Mouse (Mus musculus) adrenal gland, postnatal 10 days (tissue): ENCODE measurements at regions not wholly inside any gene's neighbourhood (a gene's known extent, or its start where the extent isn't known, plus 50 kb on each side); places are given as distances from the start of the nearest gene placed in this dataset.

Experiments
- DNase-seq: peaks from one replicate; pipeline ENCODE4 v3.0.0; 2021; ENCODE audit warnings: mixed read lengths

DNA sequence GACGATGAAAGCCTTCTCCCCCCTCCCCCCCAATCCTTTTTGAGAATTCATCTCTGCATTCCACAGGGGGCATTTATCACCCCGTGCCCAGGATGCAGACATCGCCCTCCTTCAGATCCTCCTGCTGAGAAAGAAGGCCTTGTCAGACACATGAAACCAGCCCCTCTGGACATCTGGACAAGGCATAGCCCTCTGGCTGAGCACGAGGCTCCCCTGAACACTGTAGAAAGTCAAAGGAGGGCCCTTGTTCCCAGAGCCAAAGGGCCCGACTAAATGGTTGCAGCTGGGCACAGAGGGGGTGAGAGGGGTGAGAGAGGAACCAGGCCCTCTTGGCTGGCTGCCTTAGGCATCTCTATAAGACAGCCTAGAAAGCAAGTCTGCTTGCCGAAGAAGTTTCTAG, 327.8 kb downstream of the H2al1j start:
- DNase-seq, result no peak

DNA sequence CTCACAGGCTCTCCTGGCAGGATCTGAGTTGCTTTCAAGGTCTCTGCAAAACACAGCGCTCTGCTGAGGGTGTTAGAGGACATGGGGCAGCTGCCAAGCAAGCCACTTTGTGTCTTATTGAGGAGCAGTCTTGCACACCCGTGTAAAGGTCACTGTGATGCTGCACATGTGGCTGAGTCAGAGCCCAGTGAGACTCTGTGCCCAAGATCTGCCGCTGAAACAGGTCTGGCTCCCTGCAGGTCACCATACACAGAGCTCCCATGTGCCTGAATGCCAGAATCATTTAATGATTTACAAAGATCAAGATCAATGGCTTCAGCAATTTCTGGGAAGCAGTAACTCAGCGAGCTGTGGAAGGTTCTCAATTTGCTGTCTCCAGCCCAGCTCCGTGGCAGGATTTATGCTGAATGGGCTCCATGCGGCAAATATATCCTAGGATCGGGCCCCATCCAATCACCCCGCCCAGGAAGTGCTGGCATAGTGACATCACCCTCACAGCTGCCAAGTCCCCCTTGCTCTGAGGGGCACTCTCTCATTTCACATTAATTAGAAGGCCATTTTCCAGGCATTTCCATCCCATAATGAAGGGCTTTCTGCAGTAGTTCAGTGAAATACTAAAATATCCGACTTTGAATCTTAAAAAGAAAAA, 330.1 kb downstream of the H2al1j start:
- DNase-seq, result peak; percentile 13

DNA sequence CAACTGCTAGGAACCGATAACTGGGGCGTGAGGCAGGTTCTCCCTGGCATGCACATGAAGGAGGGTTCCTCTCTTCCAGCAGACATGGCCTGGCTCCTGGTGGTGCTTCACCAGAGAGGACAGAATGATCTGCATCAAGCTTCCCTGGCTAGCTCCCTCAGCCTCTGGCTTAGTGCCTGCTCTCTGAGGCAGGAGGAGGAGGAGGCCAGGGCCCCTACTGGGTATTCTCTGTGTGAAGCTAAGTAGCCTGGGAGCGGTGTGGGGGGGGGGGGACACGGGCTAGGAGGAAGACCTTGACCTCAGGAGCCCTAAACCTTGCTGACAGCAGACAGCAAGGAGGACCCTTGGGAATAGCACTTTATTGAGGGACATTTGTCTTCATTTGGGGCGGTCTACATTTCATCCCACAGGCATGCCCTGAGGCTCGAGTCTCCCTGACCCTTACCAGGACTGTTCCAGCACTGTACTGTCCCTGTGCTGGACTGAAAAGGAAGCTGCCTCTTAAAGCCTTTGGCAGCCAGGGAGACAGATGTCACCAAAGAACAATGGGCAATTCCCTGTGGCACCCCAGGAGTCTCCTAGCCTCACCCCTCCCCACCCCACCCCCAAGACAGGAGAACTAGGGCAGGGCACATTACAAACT, 335.7 kb downstream of the H2al1j start:
- peak; percentile 13 for DNase-seq

DNA sequence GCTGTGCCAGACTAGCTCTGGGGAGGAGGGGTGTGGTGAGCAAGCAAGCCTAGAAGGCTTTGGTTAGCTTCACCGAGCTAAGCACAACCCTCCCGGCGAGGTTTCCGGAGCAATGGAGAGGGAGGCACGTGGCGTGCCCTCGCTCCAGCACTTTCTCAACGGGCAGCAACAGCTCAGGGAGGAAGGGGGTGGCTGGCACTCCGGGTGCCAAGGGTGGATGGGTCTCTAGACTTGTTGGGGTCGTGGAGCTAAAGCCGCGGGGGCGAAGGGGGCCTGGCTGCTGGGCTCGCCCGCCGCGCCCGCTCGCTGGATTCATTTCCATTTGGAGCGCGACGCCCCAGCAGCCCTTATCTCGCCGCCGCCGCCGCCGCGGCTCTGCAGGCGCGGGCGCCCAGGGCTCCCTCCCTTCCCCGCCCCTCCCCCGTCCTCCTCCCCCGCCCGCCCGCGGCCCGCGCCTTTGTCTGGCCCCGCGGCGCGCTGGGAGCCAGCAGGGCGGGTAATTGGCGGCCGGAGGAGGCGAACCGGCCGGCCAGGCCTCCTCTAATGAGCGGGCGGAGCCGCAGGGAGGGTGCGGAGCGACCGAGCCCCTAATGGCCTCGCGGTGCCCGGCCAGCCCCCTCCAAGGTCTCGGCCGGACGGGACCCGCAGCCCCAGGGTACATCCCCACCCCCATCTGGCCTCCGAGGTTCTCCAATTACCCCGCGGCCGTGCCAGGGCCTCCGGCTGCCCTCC, 336.9 kb downstream of the H2al1j start:
- DNase-seq, result peak; percentile 74

DNA sequence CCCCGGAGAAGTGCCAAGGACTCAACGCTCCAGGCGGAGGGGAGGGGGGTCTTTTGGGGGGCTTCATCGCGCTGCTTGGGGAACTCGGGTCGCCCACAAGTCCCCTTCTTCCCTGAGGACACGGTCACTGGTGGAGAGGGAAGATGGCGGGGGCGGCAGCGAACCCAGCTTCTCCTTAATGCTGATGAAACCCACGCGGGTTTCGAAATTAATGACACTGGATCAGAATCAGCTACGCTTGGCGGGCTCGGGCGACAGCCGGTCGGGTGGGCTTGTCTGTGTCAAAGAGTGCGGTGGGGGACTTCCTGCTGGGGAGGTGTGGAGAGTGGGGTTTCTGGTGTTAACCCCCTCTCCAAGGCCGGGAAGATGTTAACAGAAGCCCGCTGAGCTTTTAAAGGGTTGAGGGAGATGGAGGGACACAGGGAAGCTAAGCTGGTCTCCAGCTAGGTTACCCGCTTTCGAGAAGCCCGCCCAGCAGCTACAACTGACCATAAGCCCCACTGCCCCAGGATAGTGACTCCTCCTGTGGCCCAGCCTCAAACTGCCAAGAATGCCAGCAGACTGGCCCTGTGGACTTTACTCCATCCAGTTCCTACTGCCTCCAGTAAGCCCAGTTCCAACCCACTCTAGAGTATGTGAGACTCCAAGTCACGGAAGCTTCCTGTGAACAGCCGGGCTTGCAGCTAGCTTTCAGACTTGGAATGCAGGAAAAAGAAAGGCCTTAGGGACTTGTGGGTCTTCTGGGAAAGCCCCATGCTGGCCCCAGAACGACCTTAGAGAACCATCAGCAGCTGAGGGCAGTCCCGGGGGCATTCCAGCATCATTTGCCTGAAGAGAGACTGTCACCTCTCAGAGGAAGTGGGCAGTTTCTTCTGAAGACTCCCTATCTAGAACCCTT, 337.7 kb downstream of the H2al1j start:
- peak; percentile 3 for DNase-seq

DNA sequence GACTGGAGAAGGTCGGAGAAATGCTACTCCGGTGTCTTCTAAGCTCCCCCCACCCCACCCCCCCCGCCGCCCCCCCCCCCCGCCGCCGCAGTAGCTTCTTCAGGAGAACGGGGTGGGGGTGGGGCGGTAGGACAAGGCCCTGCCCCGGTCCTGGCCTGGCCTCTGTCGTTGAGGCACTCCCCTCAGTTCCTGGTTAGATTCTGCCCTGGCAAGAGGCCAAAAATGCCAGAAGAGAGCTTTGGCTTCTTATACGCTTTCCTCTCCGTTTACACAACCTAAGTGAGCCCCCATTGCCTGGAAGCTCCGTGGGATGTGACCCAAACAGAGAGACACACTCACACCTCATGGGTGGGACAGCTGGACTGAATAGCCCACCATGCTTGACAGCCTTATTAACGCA, 338.9 kb downstream of the H2al1j start:
- peak; percentile 10 for DNase-seq

DNA sequence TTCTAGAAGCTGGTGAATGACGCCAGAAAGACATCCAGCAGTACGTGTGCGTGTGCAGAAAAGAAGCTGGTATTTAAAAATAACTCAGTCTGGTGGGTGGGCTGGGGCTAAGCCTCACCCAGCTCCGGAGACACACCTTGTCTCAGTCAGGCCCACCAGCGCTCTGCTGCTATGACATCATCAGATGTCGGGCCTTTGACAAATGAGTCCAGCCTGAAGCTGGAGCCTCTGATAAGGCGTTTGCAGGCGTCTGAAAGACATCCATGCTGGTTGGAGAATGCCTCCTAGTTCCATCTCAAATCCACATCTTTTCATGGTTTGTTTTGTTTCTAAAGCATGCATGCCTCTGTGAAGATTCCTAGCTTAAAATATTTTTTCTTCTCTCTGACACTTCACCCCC, 344.2 kb downstream of the H2al1j start:
- DNase-seq, result no peak

DNA sequence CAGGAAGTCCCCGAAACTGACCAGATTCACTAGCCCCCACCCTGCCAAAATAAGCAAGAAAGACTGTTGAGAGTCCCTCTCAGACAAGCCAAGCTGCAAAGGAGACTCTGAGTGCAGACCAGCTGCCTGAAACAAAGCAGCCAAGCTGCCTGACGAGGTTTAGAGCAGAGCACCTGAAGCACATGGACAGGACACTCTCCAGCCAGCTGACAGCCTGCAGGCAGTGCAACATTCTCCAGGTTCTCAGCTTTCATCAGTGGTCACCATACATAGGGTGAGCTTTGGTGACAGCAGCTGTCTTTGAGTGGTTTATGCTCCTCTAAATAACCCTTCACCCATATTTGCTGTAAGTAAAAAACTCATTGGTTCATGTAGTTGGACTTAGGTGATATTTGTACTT, 350.5 kb downstream of the H2al1j start:
- DNase-seq, result no peak

DNA sequence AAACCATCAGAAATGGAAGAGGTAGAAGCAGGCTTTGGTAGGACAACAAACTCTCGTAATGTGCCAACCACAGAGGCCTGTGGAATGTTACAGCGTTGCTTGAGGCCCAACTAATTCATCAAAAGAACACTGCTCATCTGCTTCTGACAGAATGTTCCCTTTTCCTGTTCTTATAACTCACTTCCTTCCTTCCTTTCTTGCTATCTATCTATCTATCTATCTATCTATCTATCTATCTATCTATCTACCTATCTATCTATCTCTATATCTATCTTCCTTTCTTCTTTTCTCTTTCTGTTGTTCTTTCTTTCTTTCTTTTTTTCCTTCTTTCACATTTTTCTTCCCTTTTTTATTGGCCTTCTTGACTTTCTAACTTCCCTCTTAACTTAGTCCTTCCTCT, 353.7 kb downstream of the H2al1j start:
- no peak for DNase-seq

DNA sequence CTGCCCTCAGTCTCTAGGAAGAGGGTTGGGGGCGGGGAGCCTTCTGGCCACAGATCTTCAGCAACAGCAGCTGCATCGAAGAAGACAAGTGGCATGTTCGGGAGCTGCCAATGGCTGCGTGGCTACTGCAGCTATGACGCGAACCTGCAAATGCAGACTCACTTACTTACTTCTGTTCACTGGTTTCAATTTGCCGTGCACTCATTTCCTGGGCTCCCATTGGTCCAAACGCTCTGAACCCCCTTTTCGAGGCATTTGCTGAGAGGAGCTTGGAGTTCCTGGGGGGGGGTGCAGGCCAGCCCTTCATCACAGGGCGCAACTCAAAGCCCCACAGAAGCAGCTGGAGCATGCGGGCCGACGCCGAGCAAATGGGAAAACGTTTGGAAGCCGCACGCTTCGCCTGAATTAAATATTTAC, 362.4 kb downstream of the H2al1j start:
- DNase-seq, result no peak

DNA sequence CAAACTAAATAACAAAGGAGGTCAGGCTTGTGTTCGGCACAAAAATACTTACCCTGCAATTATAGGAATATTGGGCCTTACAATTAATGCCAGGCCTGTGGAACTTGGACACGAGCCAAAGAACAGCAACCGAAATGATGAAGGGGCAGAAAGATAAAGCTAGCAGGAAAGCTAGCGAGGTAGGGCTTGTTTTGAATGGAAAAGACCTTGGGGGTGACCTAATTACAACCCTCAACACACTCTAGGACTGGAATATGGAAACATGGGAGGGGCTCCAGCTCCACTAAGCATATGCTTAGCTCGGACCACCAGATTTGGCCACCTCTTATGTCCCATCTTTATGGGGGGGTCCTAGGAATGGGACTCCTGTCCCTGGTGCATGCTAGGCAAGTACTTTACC, 362.8 kb downstream of the H2al1j start:
- no peak for DNase-seq

DNA sequence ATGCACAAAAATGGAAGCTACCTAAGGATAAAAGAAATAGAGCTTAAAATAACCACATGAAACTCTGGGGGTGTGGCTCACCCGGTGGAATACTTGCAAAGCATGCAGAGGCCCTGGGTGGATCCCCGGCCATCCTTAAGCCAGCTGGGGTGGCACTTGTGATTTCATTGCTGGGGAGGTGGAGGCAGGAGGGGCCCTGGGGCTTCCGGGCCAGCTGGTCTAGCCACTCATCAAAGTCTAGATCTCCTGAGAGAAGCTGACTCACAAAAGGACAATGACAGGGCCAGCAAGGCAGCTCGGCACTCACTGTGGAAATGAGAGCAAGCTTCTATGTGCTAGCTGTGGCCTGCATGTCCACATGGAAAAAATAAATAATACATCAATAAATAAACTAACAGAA, 363.4 kb downstream of the H2al1j start:
- no peak for DNase-seq

DNA sequence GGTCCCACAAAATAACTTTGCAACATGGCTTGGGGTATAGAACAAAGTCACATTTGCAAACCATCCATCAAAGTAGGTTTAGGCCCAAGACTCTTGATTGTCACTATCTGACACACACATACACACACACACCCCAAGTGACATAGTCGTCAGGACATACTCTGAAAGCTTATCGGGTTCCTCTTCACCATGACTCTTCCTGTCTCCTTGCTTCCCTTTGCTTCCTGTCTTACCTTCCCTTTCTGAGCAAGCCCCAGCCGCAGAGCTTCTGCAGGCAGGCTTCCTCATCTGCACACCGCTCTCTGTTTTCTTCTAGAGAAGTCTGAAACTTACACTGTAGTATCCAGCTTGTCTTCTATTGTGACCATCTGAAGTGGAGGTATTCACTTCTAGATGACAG, 368.9 kb downstream of the H2al1j start:
- no peak for DNase-seq

DNA sequence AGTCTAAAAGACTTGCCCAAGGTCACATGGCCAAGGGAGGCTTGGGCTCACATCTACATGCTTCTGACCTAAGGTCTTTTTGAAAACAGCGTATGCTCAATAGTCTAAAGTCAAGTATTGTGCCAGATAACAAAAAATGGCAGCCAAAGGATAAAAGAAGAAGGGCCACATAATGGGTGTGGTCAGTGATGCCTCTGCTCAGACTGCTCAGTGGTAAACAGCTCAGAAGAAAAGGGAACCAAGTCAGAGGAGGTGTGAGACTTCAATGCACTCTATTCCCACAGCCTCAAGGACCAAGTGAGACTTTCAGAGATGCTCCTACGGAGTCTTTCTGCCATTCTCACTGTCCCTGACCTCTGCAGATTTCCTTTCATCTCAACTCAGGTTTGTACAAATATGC, 373.5 kb downstream of the H2al1j start:
- DNase-seq, result no peak

DNA sequence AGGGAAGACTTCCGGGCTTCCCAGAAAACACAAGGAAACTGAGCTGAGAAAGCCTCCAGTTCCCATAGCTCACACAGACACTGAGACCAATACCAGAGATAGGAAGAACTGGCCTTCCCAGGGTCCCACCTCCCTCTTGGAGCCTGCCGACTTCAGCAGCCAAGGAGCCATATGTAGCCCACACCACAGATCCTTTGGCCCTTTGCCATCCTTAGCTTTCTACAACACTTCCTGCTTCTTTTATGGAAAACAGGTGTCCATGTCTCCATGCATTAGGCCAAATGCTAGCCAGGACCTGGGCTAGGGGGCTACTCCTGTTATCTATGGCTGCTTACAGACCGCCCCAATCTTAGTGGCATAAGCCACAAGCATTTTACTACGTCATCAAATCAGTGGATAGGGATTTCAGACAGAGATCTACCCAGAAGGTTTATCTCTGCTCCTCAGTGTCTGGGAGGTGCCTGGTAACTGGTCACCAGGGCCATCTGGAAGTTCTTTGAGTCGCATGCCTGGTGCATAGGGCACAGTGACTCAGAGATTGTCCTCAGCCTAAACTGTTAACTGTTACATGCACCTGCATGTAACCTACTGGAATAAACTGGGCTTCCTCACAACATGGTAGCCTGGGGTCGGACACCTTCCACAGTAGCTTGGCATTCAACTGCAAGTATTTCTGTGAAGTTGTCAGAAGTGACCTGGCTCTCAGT, 378.4 kb downstream of the H2al1j start:
- no peak for DNase-seq

DNA sequence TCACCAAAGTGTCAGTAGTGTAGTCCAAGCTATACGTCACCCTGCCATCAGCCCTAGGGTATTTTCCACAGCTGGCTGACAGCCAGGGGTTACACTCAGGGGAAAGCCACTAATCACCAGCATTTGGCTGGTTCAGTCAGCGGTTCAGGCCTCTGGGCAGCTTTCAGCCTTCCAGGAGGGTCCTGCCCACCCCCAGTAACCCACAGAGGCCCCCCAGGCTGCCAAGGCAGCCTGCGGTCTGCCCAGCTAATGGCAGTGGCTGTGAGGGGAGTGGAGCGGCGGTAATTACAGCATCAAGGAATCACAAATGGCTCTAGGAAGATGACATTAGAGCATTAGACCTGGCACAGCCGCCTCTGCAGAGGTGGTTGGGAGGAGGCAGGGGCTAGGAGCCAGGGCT, 379.7 kb downstream of the H2al1j start:
- DNase-seq, result peak; percentile 10

DNA sequence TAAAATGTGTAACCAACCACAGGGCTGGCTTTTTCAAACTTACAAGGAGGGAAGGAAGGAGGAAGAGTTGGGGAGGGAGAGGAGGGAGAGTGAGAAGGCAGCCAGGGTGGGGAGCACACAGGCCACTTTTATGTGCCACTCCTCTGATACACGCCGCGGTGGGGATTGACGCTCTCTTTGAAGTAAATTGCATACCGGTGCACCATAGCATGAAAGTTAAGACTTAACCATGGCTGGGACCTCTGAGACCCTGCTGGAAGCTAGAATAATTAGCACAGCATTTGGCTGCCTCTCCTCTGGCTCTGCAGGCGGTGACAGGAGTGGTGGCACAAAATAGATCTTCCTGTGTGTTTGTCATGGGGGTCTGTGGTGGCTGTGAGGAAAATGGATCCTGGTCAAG, 380.7 kb downstream of the H2al1j start:
- DNase-seq, result no peak

DNA sequence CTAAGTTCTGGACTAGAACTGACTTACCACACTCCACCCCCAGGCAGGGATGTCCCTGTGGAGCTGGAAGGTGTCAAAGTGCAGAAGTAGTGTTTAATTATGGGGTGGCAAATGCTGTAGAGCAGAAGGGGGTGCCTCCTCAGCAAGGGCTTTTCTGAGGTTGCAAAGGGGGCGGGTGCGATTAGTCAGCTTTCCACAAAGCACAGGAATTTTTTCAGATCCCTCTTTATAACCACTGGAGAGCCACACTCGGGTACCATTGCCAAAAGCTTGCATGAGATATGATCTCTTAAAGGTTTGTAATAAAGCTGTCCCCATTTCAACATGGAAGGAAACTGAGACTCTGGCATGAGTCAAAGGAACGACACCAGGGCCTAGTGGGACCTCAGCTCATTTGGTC, 381.7 kb downstream of the H2al1j start:
- no peak for DNase-seq

DNA sequence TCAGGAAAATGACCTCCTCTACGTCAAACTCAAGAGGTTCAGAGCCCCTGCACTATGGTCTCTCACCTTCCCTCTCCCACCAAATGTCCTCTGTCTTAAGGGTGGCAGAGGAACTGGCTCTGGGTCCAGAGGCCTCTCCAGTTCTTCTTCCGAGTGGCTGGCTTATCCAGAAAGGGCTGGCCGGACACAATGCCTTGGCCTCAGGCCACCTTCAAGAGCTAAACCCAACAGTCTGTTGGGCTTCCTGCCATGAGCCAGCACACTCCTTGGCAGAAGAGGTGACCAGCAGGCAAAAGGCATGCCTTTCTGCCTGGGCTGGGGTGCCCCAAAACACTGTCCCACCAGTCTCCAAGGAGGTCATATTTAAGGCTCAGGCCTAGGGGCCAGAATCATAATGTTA, 385.8 kb downstream of the H2al1j start:
- DNase-seq, result peak; percentile 38

DNA sequence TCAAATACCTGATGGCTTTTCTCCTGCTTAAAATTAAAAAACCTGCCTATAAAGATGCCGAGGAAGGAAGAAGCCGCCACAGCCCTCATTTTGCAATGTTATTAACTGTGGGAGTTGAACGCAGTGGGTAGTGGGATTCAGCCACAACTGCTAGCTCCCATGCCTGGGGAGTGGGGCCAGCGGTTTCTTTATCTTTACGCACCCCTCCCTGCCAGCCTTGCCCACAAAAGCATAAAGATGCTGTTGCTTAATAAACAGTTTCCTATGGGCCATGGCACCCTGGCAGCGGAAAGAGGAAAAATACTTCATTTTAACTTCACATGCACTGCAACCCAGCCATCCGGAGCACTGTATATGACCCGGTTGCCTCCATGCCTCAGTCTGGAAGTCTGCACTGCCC, 389.2 kb downstream of the H2al1j start:
- DNase-seq, result no peak

DNA sequence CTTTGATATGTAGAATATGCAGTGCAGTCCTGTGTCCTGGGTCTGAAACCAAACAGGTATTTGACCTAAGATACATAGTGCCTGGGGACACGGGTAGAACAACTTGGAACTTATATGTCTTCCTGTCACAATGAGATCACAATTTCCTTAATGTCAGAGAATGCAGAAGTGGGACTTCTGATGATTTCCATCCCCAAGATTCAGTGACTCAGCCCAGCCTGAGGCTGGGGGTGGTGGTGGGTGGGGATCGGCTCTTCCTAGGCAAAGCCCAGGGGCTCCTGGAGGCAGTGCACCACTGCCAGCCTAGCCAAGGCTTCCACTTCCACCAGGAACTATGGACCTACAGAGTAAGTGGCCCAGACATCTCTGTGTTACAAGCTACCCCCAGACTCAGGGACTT, 391.2 kb downstream of the H2al1j start:
- no peak for DNase-seq

DNA sequence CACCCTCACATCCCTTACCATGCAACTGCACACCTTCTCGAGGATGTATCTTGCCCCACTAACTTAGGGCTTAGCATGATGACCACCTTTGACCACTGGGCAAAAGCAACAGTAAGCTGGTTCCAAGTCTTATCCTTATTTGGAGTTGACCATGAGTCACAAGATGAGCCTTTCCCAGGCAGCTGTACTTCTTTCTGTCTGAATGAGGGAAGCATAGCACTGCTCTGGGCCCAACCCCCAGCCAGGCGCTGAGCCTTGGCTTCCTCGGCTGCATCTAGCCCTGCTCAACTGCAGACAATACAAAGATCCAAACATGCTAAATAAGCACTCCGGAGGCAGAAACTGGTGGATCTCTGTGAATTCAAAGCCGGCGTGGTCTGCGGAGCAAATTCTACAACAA, 392.9 kb downstream of the H2al1j start:
- peak; percentile 27 for DNase-seq
